Mouse (Mus musculus) hematopoietic stem cell, adult 5-6 weeks (primary cell): ENCODE data around the gene Tmc6. TPM values are rescaled to one million over a fixed set of nuclear protein-coding genes. Genes with fewer than 3 reads are reported as not detected.
A peak's percentile ranks its signal among the peaks of the same experiment; 100 is the strongest.

Source experiments
- ATAC-seq, 2 experiments: fragments of 125-278 bp in 1 of 2; replicated peaks in 1 of 2; 2 replicates each; pipeline ENCODE4 v1.8.0; 2016 to 2017; ENCODE audit warnings: inconsistent platforms in 2 of 2, mild to moderate bottlenecking in 2 of 2, moderate number of reproducible peaks in 2 of 2, low read depth in 1 of 2, moderate TSS enrichment in 1 of 2; ENCODE audit not compliant: low FRiP score in 2 of 2, poor library complexity in 2 of 2, severe bottlenecking in 2 of 2, insufficient read depth in 1 of 2, low TSS enrichment in 1 of 2
- total RNA-seq: library from RNA; stranded (forward); fragments of 172-1452, 232-1000 nt; gene quantifications from 2 replicates; pipeline ENCODE4 v1.2.3, GENCODE M21; 2017

The Tmc6 gene
- 12.6 and 23.0 TPM in 2 replicates for total RNA-seq

GRCm38 (mm10) chr11:117781993-117782704 is at the start of gene Tmc6, which contains the start of gene Tmc8:
Tmc6 (minus strand) TSS chr11:117782198.
Tmc8 (plus strand) TSS chr11:117782076.
- ATAC-seq, result peak in 1 of 2 experiments; percentile 6; a peak in 1 of 4 replicates

- ATAC-seq, result no peak
Observed at GRCm38 (mm10) chr11:117830401-117830800, 48.4 kb upstream of the Tmc6 start.

- no peak for ATAC-seq
Observed at GRCm38 (mm10) chr11:117829671-117830215, 47.7 kb upstream of the Tmc6 start.

GRCm38 (mm10) chr11:117828888-117829604 is 47.0 kb upstream of the Tmc6 start:
- ATAC-seq, result no peak

GRCm38 (mm10) chr11:117828149-117828887 is 46.3 kb upstream of the Tmc6 start:
- no peak for ATAC-seq

- no peak for ATAC-seq
Observed at GRCm38 (mm10) chr11:117827386-117827785, 45.4 kb upstream of the Tmc6 start.

- ATAC-seq, result no peak
Observed at GRCm38 (mm10) chr11:117826916-117827315, 44.9 kb upstream of the Tmc6 start.

- no peak for ATAC-seq
Observed at GRCm38 (mm10) chr11:117826164-117826563, 44.2 kb upstream of the Tmc6 start.

- peak; percentile 29 to 51 for ATAC-seq
Observed at GRCm38 (mm10) chr11:117825333-117826101, 43.5 kb upstream of the Tmc6 start, which contains the start of the genes Afmid and Tk1. Afmid (plus strand) TSS chr11:117825924. Tk1 (minus strand) TSS chr11:117826092.

GRCm38 (mm10) chr11:117824060-117824969 is 42.3 kb upstream of the Tmc6 start:
- ATAC-seq, result peak; percentile 60 to 67

- ATAC-seq, result no peak
Observed at GRCm38 (mm10) chr11:117823411-117823810, 41.4 kb upstream of the Tmc6 start.

GRCm38 (mm10) chr11:117822728-117823241 is 40.8 kb upstream of the Tmc6 start:
- no peak for ATAC-seq

- no peak for ATAC-seq
Observed at GRCm38 (mm10) chr11:117821868-117822267, 39.9 kb upstream of the Tmc6 start.

- ATAC-seq, result no peak
Observed at GRCm38 (mm10) chr11:117820173-117820572, 38.2 kb upstream of the Tmc6 start.

GRCm38 (mm10) chr11:117819095-117819494 is 37.1 kb upstream of the Tmc6 start:
- ATAC-seq, result no peak
